Mouse (Mus musculus) skeletal muscle tissue, adult 2 months (tissue): ENCODE results near the gene Ccdc146.
A peak's percentile ranks its signal among the peaks of the same experiment; 100 is the strongest.
"Not testable (repeated sequence)": the region's sequence is repeated elsewhere in the genome, so short reads cannot be mapped to it uniquely, and the experiment has no call there.

Source experiments
- DNase-seq: peaks from one replicate; pipeline ENCODE4 v3.0.0-alpha.2; 2012; ENCODE audit warnings: low read depth, low spot score

Gene Ccdc146

GRCm38 (mm10) chr5:21331656-21332055 lies 92.8 kb downstream of the Ccdc146 start:
- DNase-seq: no peak

GRCm38 (mm10) chr5:21329672-21330665 lies 94.5 kb downstream of the Ccdc146 start:
- peak; percentile 60 for DNase-seq

- DNase-seq: no peak
Observed at GRCm38 (mm10) chr5:21328560-21328959, 95.9 kb downstream of the Ccdc146 start.

GRCm38 (mm10) chr5:21326494-21326893 lies 98.0 kb downstream of the Ccdc146 start:
- no peak for DNase-seq

GRCm38 (mm10) chr5:21320138-21320537 lies 104.3 kb downstream of the Ccdc146 start:
- DNase-seq: no peak

- DNase-seq: no peak
Observed at GRCm38 (mm10) chr5:21314696-21315095, 109.8 kb downstream of the Ccdc146 start.

- DNase-seq: no peak
Observed at GRCm38 (mm10) chr5:21307165-21307564, 117.3 kb downstream of the Ccdc146 start.

- no peak for DNase-seq
Observed at GRCm38 (mm10) chr5:21301011-21301410, 123.5 kb downstream of the Ccdc146 start.

- DNase-seq: no peak
Observed at GRCm38 (mm10) chr5:21300058-21300457, 124.4 kb downstream of the Ccdc146 start.

GRCm38 (mm10) chr5:21299076-21299755 lies 125.3 kb downstream of the Ccdc146 start:
- no peak for DNase-seq

GRCm38 (mm10) chr5:21295683-21296082 lies 128.8 kb downstream of the Ccdc146 start:
- no peak for DNase-seq

GRCm38 (mm10) chr5:21290594-21290993 lies 133.9 kb downstream of the Ccdc146 start:
- no peak for DNase-seq

GRCm38 (mm10) chr5:21288658-21289435 lies 135.6 kb downstream of the Ccdc146 start:
- DNase-seq: no peak

- peak; percentile 66 for DNase-seq
Observed at GRCm38 (mm10) chr5:21283356-21284062, 141.0 kb downstream of the Ccdc146 start.

- not testable (repeated sequence) for DNase-seq
Observed at GRCm38 (mm10) chr5:21277685-21278084, 146.8 kb downstream of the Ccdc146 start.

- DNase-seq: no peak
Observed at GRCm38 (mm10) chr5:21271386-21272354, 152.8 kb downstream of the Ccdc146 start.

GRCm38 (mm10) chr5:21270756-21271155 lies 153.7 kb downstream of the Ccdc146 start:
- no peak for DNase-seq

GRCm38 (mm10) chr5:21269446-21269845 lies 155.0 kb downstream of the Ccdc146 start:
- DNase-seq: no peak

GRCm38 (mm10) chr5:21267090-21267489 lies 157.4 kb downstream of the Ccdc146 start:
- no peak for DNase-seq

GRCm38 (mm10) chr5:21265049-21265448 lies 159.4 kb downstream of the Ccdc146 start:
- peak; percentile 65 for DNase-seq
